Mouse (Mus musculus) skeletal muscle tissue, adult 2 months (tissue): Measurements from ENCODE around the gene Cyp4f13.

Experiments
- DNase-seq: peaks from one replicate; pipeline ENCODE4 v3.0.0-alpha.2; 2012; ENCODE audit warnings: low read depth, low spot score

The Cyp4f13 gene

GRCm38 (mm10) chr17:32947215-32947914 lies at the start of gene Cyp4f13:
TSS of gene Cyp4f13 (minus strand) at chr17:32947402.
- DNase-seq = peak; percentile 92

GRCm38 (mm10) chr17:32992699-32993474 lies 45.7 kb upstream of the Cyp4f13 start, which contains the start of gene Zfp952:
TSS of gene Zfp952 (plus strand) at chr17:32993129.
- DNase-seq = peak; percentile 88

GRCm38 (mm10) chr17:32991965-32992698 lies 44.9 kb upstream of the Cyp4f13 start:
- peak; percentile 2 for DNase-seq

DNA sequence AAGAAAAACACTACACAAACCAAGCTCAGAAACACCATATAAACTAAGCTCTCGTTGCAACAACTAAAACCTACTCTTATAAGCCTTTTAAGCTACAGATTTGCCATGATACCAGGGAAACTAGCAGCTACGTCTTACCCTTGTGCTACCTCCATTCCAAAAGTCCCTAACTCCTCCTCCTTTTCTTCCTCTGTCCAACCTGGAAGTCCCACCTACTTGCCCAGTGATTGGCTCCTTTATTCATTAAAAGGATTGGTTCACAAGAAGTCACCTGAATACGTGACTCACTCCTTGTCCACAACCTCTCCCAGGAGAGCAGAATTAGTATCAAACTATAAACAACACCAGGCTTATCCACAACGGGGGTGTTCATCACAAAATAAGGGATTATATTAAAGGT lies 39.1 kb upstream of the Cyp4f13 start:
- no peak for DNase-seq

- no peak for DNase-seq
Measured at GRCm38 (mm10) chr17:32981361-32981760, 34.2 kb upstream of the Cyp4f13 start.

GRCm38 (mm10) chr17:32965623-32966290 lies 18.6 kb upstream of the Cyp4f13 start, which contains the start of gene Zfp472:
TSS of gene Zfp472 (plus strand) at chr17:32965814.
- DNase-seq = peak; percentile 87

DNA sequence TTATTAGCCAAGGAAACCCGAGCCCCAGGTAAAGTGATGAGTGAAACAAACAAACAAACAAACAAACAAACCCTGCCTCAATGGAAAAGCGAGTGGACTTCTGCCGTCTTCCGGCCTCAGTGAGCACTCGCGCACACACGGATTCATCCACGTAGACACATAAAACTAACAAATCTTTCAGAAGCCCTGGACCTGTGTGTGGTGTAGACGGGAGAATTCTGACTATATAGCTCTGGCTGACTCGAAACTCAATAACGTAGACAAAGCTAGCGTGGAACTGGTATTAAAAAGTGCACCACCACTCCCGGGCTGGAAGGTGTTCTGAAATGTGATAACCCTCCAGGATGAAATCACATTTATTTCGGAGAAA lies 18.0 kb upstream of the Cyp4f13 start:
- DNase-seq = no peak

DNA sequence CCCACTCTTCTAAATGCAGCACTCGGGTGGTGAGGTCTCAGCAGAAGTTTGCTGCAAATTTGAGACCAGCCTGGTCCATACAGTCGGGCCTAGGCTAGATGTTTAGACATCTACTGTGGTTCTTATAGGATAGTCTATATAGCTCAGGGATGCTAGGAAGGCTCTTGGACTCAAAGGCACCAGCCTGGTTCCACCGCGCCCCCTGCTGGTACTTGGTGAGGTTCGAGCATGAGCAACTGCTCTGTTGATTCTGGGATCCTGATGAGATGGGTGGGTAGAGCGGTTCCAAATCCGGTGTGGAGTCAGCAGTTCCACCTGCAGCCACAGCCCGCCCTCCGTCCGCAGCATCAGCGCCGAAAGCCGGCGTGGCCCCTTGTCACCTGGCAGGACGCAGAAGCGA lies 4.2 kb upstream of the Cyp4f13 start:
- DNase-seq = peak; percentile 21

GRCm38 (mm10) chr17:32951006-32951405 lies 3.8 kb upstream of the Cyp4f13 start:
- DNase-seq = no peak

DNA sequence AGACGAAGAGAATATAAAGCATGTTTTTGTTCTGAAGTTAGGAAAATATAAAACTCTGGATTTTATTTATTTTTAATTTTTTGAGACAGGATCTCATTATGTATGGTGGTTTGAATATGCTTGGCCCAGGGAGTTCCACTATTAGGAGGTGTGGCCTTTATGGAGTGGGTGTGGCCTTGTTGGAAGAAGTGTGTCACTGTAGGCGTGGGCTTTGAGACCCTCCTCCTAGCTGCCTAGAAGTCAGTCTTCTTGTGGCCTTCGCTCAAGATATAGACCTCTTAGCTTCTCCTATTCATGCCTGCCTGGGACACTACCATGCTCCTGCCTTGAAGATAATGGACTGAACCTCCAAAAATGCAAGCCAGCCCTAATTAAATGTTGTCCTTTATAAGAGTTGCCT lies 2.9 kb upstream of the Cyp4f13 start:
- DNase-seq = no peak

- no peak for DNase-seq
Measured at GRCm38 (mm10) chr17:32946716-32947115, 486 bp downstream of the Cyp4f13 start.

GRCm38 (mm10) chr17:32944402-32945035 lies 2.7 kb downstream of the Cyp4f13 start:
- no peak for DNase-seq

- no peak for DNase-seq
Measured at GRCm38 (mm10) chr17:32943661-32944060, 3.5 kb downstream of the Cyp4f13 start.

GRCm38 (mm10) chr17:32939831-32940230 lies 7.4 kb downstream of the Cyp4f13 start:
- DNase-seq = no peak

GRCm38 (mm10) chr17:32927803-32928202 lies 19.4 kb downstream of the Cyp4f13 start:
- no peak for DNase-seq

GRCm38 (mm10) chr17:32924658-32925312 lies 22.4 kb downstream of the Cyp4f13 start:
- DNase-seq = peak; percentile 59

- no peak for DNase-seq
Measured at GRCm38 (mm10) chr17:32923681-32924080, 23.5 kb downstream of the Cyp4f13 start.

DNA sequence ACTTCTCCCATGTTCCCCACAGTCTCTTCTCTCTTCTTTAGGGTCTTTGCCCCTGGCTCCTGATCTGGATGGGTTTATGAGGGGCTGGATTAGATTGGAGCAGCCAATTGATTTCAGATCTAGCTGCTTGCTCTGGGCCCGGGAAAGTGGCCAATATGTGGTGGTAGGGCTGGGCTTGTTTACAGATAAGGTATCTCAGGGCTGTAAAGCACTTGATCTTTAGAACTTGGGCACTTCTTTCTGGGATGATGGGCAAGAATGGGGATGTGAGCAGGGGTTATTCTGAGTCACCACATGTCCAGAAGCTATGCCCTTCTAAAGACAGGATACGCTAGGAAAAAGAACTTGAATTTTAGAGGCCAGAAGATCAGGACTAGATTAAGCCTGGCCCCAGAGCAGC lies 28.1 kb downstream of the Cyp4f13 start:
- DNase-seq = no peak

DNA sequence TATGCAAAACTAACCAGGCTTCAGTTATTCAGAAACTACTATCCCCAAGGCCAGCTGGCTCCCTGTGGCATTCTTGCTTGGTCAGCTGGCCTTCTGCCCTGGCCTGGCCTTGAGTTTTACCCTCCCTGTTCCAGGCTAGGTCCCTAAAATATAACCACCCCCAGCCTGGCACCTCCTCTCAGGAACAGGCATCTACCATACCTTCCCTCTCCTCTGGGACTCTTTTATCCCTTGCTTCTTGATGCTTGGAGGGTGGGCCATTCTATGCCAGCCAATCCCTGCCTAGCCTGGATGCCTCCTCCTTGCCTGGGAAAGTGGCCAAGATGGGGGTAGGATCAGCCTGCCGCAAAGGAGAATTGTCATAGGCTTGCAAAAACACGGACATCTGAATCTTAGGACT lies 30.1 kb downstream of the Cyp4f13 start, which contains the start of gene Cyp4f14:
Cyp4f14 (minus strand) TSS at position 212 of the 400 bp plus-strand sequence.
- DNase-seq = peak; percentile 24

GRCm38 (mm10) chr17:32916075-32916474 lies 31.1 kb downstream of the Cyp4f13 start:
- no peak for DNase-seq

DNA sequence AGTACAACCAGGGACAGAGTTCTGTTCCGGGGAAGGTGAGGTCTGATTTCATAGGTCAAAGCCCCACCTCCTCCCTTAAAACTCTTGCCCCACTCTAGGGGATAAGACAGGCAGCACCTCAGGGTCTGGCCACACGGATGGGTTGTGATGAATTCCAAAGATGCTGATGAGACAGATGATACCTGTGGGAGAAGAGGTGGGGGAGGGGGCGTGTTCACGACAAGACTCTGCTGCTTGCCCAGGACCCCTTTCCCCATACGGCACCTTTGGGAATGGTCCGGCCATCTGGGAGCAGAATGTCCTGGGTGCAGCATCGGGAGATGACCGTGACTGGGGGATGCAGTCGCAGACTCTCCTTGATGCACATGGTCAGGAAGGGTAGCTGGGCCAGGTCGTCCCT lies 41.0 kb downstream of the Cyp4f13 start:
- DNase-seq = no peak
